Mouse (Mus musculus): ENCODE measurements around the gene Fen1.

GRCm38 (mm10) chr19:10149189-10149588 is 54.8 kb downstream of the Fen1 start:
- TF ChIP-seq POLR2A (IDR thresholded peaks at IDR 0.05; ENCODE audit: low read depth, low read length) (no peak), CTCF (IDR thresholded peaks at IDR 0.05; ENCODE audit: borderline replicate concordance, insufficient read depth, low read length) (no peak)
